Mouse (Mus musculus) spleen, adult 2 months (tissue): ENCODE measurements around the gene Dennd1c. TPM values are rescaled to one million over a fixed set of nuclear protein-coding genes. Genes with fewer than 3 reads are reported as not detected.
A peak's percentile ranks its signal among the peaks of the same experiment; 100 is the strongest.

ENCODE experiments used
- DNase-seq, 2 experiments: peaks; one replicate each; pipeline versions ENCODE4 v3.0.0 to v3.0.0-alpha.2; 2012 to 2021; ENCODE audit warnings: low spot score in 2 of 2, low read depth in 1 of 2
- H3K27ac ChIP-seq: fragments of 200-500 bp; 2 replicates; pipeline ENCODE4 v1.5.1; 2012; ENCODE audit warnings: low read length, inconsistent platforms; ENCODE audit not compliant: insufficient read depth
- H3K27me3 ChIP-seq: fragments of 200-500 bp; 2 replicates; pipeline ENCODE4 v1.6.1; 2012; ENCODE audit warnings: mild to moderate bottlenecking, moderate library complexity, low read length, inconsistent platforms; ENCODE audit not compliant: control insufficient read depth, insufficient read depth
- H3K36me3 ChIP-seq: fragments of 200-500 bp; 2 replicates; pipeline ENCODE4 v1.6.1; 2012; ENCODE audit warnings: mild to moderate bottlenecking, low read length, inconsistent platforms; ENCODE audit not compliant: control insufficient read depth, insufficient read depth
- H3K4me1 ChIP-seq: fragments of 200-500 bp; 2 replicates; pipeline ENCODE4 v1.6.1; 2011; ENCODE audit warnings: inconsistent platforms; ENCODE audit not compliant: control insufficient read depth, insufficient read depth, insufficient read length
- H3K4me3 ChIP-seq: fragments of 200-500 bp; 2 replicates; pipeline ENCODE4 v1.5.1; 2011; ENCODE audit warnings: mild to moderate bottlenecking, inconsistent platforms; ENCODE audit not compliant: insufficient read depth, insufficient read length; ENCODE audit errors: extremely low read depth
- CTCF ChIP-seq: fragments of 200-500 bp; IDR thresholded peaks from 2 replicates; pipeline ENCODE4 v1.5.1; 2011; ENCODE audit warnings: mild to moderate bottlenecking, inconsistent platforms; ENCODE audit not compliant: insufficient read depth, insufficient read length, insufficient replicate concordance; ENCODE audit errors: extremely low read depth
- POLR2A ChIP-seq: fragments of 200-500 bp; IDR thresholded peaks from 2 replicates; pipeline ENCODE4 v1.6.1; 2011; ENCODE audit warnings: low read depth, low read length, inconsistent platforms
- WGBS: fragments of 180-500 bp; shearing (Covaris S2); methylation state at CpG from one replicate; pipeline ENCODE4 v1.1.7; 2018; 5-methylcytosine and 5-hydroxymethylcytosine counted together
- polyA plus RNA-seq: library from polyadenylated mRNA; depleted of rRNA; stranded (reverse); fragments of >200 nt; gene quantifications from 2 replicates; pipeline ENCODE4 v1.2.3, GENCODE M21; 2012; rRNA removed

Dennd1c gene
- polyA plus RNA-seq, 1 experiment = 94.1 TPM

- under 1% methylated on average over 93 of the region's 99 CpGs for WGBS
- TF ChIP-seq POLR2A (peak; percentile 31; the same call in 1 of the 2 replicates), CTCF (no peak)
- peaks cover 18% of the 10 kb centered on the region for H3K36me3 ChIP-seq
- H3K4me1 ChIP-seq = peaks cover 11% of the 10 kb centered on the region
- peak within 1 kb of the TSS; percentile 86 for H3K27ac ChIP-seq
- no peaks in the 10 kb centered on the region for H3K27me3 ChIP-seq
- peak within 1 kb of the TSS; percentile 89 for H3K4me3 ChIP-seq
- DNase-seq = peak in 1 of 2 experiments; percentile 36
Observed at GRCm38 (mm10) chr17:57030931-57031660, 47.2 kb downstream of the Dennd1c start, which contains the start of gene Khsrp. Khsrp (minus strand) TSS chr17:57031522.

GRCm38 (mm10) chr17:57029691-57030090, 48.6 kb downstream of the Dennd1c start:
- 26% methylated on average over 8 of the region's 8 CpGs for WGBS
- Histone ChIP-seq H3K27ac (no peak overlapping the region), H3K4me1 (peaks cover 8% of the 10 kb centered on the region), H3K27me3 (no peaks in the 10 kb centered on the region), H3K36me3 (peaks cover 31% of the 10 kb centered on the region), H3K4me3 (no peak overlapping the region)
- TF ChIP-seq POLR2A = no peak
- TF ChIP-seq CTCF = no peak
- no peak for DNase-seq

- H3K27me3 ChIP-seq = no peaks in the 10 kb centered on the region
- no peak overlapping the region for H3K27ac ChIP-seq
- no peak for DNase-seq
- H3K4me3 ChIP-seq = no peak overlapping the region
- 88% methylated on average over 4 of the region's 4 CpGs for WGBS
- peaks cover 7% of the 10 kb centered on the region for H3K4me1 ChIP-seq
- no peak for TF ChIP-seq CTCF
- no peak for TF ChIP-seq POLR2A
- peaks cover 52% of the 10 kb centered on the region for H3K36me3 ChIP-seq
Observed at GRCm38 (mm10) chr17:57027471-57027870, 50.8 kb downstream of the Dennd1c start.

GRCm38 (mm10) chr17:57020960-57021359, 57.4 kb downstream of the Dennd1c start:
- no peaks in the 10 kb centered on the region; the same call in 1 of the 2 replicates for H3K4me1 ChIP-seq
- TF ChIP-seq POLR2A (no peak), CTCF (no peak)
- peaks cover 47% of the 10 kb centered on the region for H3K36me3 ChIP-seq
- H3K27ac ChIP-seq = no peak overlapping the region
- no peak overlapping the region for H3K4me3 ChIP-seq
- DNase-seq = no peak
- no peaks in the 10 kb centered on the region for H3K27me3 ChIP-seq
- WGBS = 80% methylated on average over 5 of the region's 5 CpGs

- Histone ChIP-seq H3K27me3 (no peaks in the 10 kb centered on the region), H3K4me3 (no peak overlapping the region), H3K4me1 (no peaks in the 10 kb centered on the region; the same call in 1 of the 2 replicates), H3K36me3 (peaks cover 35% of the 10 kb centered on the region), H3K27ac (no peak overlapping the region)
- no peak for DNase-seq
- whole genome bisulfite sequencing = 86% methylated on average over 2 of the region's 2 CpGs
- TF ChIP-seq POLR2A (no peak), CTCF (no peak)
Observed at GRCm38 (mm10) chr17:57019693-57020092, 58.6 kb downstream of the Dennd1c start.

Other genes starting within 250 kb of the Dennd1c start
- 13.6 and 16.5 TPM in 2 replicates for gene Rfx2, start 247.5 kb downstream of the Dennd1c start, polyA plus RNA-seq
- gene Acsbg2, start 204.1 kb downstream of the Dennd1c start, polyA plus RNA-seq = not detected in 2 replicates
- gene 1700061G19Rik, start 203.0 kb downstream of the Dennd1c start, polyA plus RNA-seq = 0.09 and 0.21 TPM in 2 replicates
- 36.2 and 46.1 TPM in 2 replicates for gene Mllt1, start 143.1 kb downstream of the Dennd1c start, polyA plus RNA-seq
- gene Acer1, start 96.4 kb downstream of the Dennd1c start, polyA plus RNA-seq = not detected in 2 replicates
- gene Clpp, start 88.2 kb downstream of the Dennd1c start, polyA plus RNA-seq = 66.7 and 103 TPM in 2 replicates
- 20.3 and 22.3 TPM in 2 replicates for gene Alkbh7, start 81.2 kb downstream of the Dennd1c start, polyA plus RNA-seq
- not detected in 2 replicates for gene Pspn, start 78.5 kb downstream of the Dennd1c start, polyA plus RNA-seq
- 18.5 and 26.8 TPM in 2 replicates for gene Gtf2f1, start 67.2 kb downstream of the Dennd1c start, polyA plus RNA-seq
- 0.07 and 0.12 TPM in 2 replicates for gene Gm17949, start 67.0 kb downstream of the Dennd1c start, polyA plus RNA-seq
- 82.8 and 119 TPM in 2 replicates for gene Khsrp, start 47.0 kb downstream of the Dennd1c start, polyA plus RNA-seq
- not detected in 2 replicates for gene Slc25a41, start 36.9 kb downstream of the Dennd1c start, polyA plus RNA-seq
- 6.3 and 6.8 TPM in 2 replicates for gene Crb3, start 19.4 kb downstream of the Dennd1c start, polyA plus RNA-seq
- gene Slc25a23, start 18.7 kb downstream of the Dennd1c start, polyA plus RNA-seq = 10.7 and 13.1 TPM in 2 replicates
- gene Tubb4a, start 9.3 kb upstream of the Dennd1c start, polyA plus RNA-seq = 1.6 and 1.7 TPM in 2 replicates
- 2.7 and 3.4 TPM in 2 replicates for gene Tnfsf9, start 26.8 kb upstream of the Dennd1c start, polyA plus RNA-seq
- gene Cd70, start 71.3 kb upstream of the Dennd1c start, polyA plus RNA-seq = 0.36 and 0.55 TPM in 2 replicates
- gene Tnfsf14, start 115.7 kb upstream of the Dennd1c start, polyA plus RNA-seq = 6.1 and 7.9 TPM in 2 replicates
- gene C3, start 149.6 kb upstream of the Dennd1c start, polyA plus RNA-seq = 160 and 170 TPM in 2 replicates
- 38.5 and 39.0 TPM in 2 replicates for gene Gpr108, start 169.9 kb upstream of the Dennd1c start, polyA plus RNA-seq
- 9.8 and 10.5 TPM in 2 replicates for gene Trip10, start 170.9 kb upstream of the Dennd1c start, polyA plus RNA-seq
- gene Vav1, start 200.6 kb upstream of the Dennd1c start, polyA plus RNA-seq = 51.6 and 53.3 TPM in 2 replicates